Mouse (Mus musculus): ENCODE measurements around the gene Prm1.

The Prm1 gene

GRCm38 (mm10) chr16:10782377-10783151 lies 23.1 kb downstream of the Prm1 start:
- no peak for DNase-seq (ENCODE audit: low spot score)

GRCm38 (mm10) chr16:10781862-10782371 lies 23.7 kb downstream of the Prm1 start:
- no peak for DNase-seq (ENCODE audit: low spot score)

GRCm38 (mm10) chr16:10780631-10781120 lies 25.0 kb downstream of the Prm1 start:
- DNase-seq (ENCODE audit: low spot score), result no peak

GRCm38 (mm10) chr16:10777579-10778160 lies 28.0 kb downstream of the Prm1 start:
- DNase-seq (ENCODE audit: low spot score), result no peak

- no peak for DNase-seq (ENCODE audit: low spot score)
Measured at GRCm38 (mm10) chr16:10776322-10776721, 29.3 kb downstream of the Prm1 start.

GRCm38 (mm10) chr16:10774726-10775125 lies 30.9 kb downstream of the Prm1 start:
- no peak for DNase-seq (ENCODE audit: low spot score)

- no peak for DNase-seq (ENCODE audit: low spot score)
Measured at GRCm38 (mm10) chr16:10773543-10773942, 32.1 kb downstream of the Prm1 start.

- DNase-seq (ENCODE audit: low spot score), result no peak
Measured at GRCm38 (mm10) chr16:10771769-10772510, 33.7 kb downstream of the Prm1 start.

- no peak for DNase-seq (ENCODE audit: low spot score)
Measured at GRCm38 (mm10) chr16:10770531-10771325, 34.9 kb downstream of the Prm1 start.

- no peak for DNase-seq (ENCODE audit: low spot score)
Measured at GRCm38 (mm10) chr16:10769661-10770060, 36.0 kb downstream of the Prm1 start.

GRCm38 (mm10) chr16:10768821-10769220 lies 36.8 kb downstream of the Prm1 start:
- DNase-seq (ENCODE audit: low spot score), result no peak

- peak; percentile 85 for DNase-seq (ENCODE audit: low spot score)
Measured at GRCm38 (mm10) chr16:10767158-10767557, 38.5 kb downstream of the Prm1 start.

- DNase-seq (ENCODE audit: low spot score), result peak; percentile 49
Measured at GRCm38 (mm10) chr16:10764323-10764722, 41.3 kb downstream of the Prm1 start.

- no peak for DNase-seq (ENCODE audit: low spot score)
Measured at GRCm38 (mm10) chr16:10763540-10764264, 41.9 kb downstream of the Prm1 start.

- no peak for DNase-seq (ENCODE audit: low spot score)
Measured at GRCm38 (mm10) chr16:10762569-10763180, 43.0 kb downstream of the Prm1 start.

GRCm38 (mm10) chr16:10761182-10761581 lies 44.5 kb downstream of the Prm1 start:
- no peak for DNase-seq (ENCODE audit: low spot score)

- no peak for DNase-seq (ENCODE audit: low spot score)
Measured at GRCm38 (mm10) chr16:10756168-10756567, 49.5 kb downstream of the Prm1 start.

- peak; percentile 49 for DNase-seq (ENCODE audit: low spot score)
Measured at GRCm38 (mm10) chr16:10754521-10755296, 50.9 kb downstream of the Prm1 start.

- DNase-seq (ENCODE audit: low spot score), result no peak
Measured at GRCm38 (mm10) chr16:10749824-10750223, 55.8 kb downstream of the Prm1 start.

- no peak for DNase-seq (ENCODE audit: low spot score)
Measured at GRCm38 (mm10) chr16:10749226-10749625, 56.4 kb downstream of the Prm1 start.
